Mouse (Mus musculus) gastrocnemius, adult 18-20 months (tissue): ENCODE results near the gene Accs. TPM values are rescaled to one million over a fixed set of nuclear protein-coding genes. Genes with fewer than 3 reads are reported as not detected.
A peak's percentile ranks its signal among the peaks of the same experiment; 100 is the strongest.

Source experiments
- DNase-seq: peaks from one replicate; pipeline ENCODE4 v3.0.0; 2021; ENCODE audit warnings: low spot score
- total RNA-seq, 2 experiments: library from RNA; stranded (reverse); gene quantifications; 2 replicates each; pipeline ENCODE4 v1.2.3; 2021

The Accs gene
- total RNA-seq, 2 experiments from 2014 or later, result 3.2 to 3.4 TPM

- no peak for DNase-seq
These were observed 55.4 kb downstream of the Accs start for GRCm38 (mm10) chr2:93794375-93794774.

DNA sequence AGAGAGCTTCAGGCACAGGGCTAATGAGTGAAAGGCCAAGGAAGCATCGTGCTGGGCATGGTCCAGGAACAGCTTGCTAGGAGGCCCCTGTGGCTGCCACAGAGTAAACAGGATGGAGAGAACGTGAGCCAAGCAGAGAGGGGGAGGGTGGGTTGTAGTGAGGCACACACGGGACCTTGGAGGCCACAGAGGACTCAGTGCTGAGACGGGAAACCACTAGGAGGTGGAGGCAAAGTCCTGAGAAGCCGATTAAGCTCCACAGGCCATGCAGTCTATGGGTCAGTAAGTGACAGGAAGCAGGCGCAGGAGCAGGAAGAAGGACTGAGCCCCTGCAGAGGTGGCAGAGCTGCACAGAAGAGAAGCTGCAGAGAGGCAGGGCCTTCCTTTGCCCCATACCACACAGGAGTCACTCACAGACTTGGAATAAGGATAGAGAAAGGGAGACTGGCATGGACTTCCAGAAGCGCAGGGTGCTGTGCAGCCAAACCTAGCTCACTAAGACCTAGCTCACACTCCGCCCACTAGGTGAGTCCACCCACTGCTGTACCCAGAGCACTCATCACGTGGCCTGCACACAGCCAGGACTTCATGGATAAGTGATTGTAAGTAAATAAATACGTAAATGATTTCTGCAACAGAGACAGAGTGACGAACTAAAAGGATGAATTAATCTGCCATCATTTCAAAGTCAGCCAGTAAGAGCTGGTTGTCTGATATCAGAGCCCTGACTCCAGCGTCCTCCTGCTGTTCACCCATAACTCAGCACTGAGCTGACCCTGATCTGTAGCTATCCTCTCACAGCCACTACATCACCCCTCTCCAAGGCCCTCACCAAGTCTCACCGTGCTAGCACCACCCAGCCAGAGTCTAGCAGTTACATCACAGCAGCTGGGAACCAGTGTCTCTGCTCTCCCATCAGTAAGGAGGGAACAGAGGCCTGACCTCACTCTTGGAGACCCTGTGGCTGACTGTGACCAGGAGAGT, 57.9 kb downstream of the Accs start:
- DNase-seq, result peak; percentile 71

- no peak for DNase-seq
These were observed 58.9 kb downstream of the Accs start for GRCm38 (mm10) chr2:93790798-93791345.

DNA sequence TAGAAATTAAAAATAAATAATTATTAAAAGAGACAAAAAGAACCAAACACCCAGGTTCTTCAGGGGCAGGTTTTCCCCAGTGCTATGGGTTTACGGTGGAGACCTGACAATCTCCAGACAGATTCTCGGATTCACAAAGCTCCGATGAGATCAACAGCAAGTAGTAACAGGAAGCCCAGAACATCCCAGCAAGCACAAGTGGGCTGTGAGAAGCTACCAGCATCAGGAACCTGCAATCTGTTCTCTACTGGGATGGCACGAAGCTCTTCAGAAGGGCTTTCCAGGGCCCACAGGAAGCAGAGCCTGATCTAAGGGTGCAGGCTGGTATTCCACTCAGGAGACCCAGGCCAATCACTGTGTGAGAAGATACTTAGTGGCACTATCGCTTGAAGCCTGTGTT, 61.2 kb downstream of the Accs start:
- no peak for DNase-seq

DNA sequence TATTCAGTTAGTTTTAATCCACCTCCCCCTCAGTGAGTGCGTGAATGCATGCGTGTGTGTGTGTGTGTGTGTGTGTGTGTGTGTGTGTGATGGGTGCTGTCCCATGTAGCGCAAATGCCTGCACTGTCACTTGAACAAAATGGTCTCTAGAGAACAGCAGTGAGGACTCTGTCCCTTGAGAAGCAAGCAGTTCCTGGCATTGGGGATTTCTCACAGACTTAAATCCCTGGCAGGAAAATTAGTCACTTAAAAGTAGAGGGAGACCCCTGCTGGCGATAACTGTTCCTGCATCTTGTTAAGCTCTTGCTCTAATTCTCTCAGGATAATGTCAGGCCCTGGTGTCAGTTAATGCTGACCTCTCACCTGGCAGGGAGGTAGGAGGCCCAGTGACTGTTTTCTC, 63.6 kb downstream of the Accs start:
- peak; percentile 83 for DNase-seq

GRCm38 (mm10) chr2:93785432-93785798, 64.3 kb downstream of the Accs start:
- no peak for DNase-seq

GRCm38 (mm10) chr2:93784721-93785431, 64.9 kb downstream of the Accs start:
- no peak for DNase-seq

DNA sequence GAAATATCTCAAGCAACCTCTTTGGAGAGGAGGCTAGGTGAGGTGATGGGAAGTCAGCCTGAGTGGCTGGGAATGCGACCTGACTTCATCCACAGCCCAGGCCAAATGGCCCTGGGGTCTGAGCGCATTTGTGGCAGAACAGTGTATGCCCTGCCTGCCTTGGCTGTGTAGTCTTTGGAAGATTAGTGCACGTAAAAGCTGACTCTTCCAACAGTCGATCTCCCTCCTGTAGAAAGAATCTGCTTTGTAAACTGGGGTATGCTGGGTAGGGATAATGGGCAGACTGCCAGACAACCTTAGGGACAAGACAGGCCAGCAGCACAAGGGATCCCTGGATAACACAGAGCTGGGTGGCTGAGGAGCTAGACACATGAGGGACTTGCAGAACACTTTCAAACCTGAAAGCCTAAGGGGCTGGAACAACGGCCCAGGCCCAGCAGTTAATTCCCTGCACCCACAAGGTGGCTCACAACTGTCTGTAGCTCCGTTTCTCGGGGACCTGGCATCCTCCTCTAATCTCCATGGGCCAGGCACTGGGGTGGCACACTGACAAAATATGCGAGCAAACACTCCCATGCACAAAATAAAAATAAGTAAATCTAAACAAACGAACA, 65.7 kb downstream of the Accs start:
- no peak for DNase-seq

Other genes with a start within 250 kb of the Accs start
- gene Alx4, start 207.6 kb downstream of the Accs start, total RNA-seq, result under 1 TPM; 0.25 to 0.31 TPM
- 10 to 100 TPM; 39.0 to 40.2 TPM for gene Ext2, start 27.4 kb downstream of the Accs start, total RNA-seq
- gene Accsl, start 19.2 kb upstream of the Accs start, total RNA-seq, result not detected
- gene Gm13889, start 107.3 kb upstream of the Accs start, total RNA-seq, result 10 to 100 TPM in 1 of 2 experiments, 1 to 10 TPM in 1; 4.8 to 23.7 TPM
- under 1 TPM in 1 of 2 experiments, not detected in 1; 0.64 TPM for gene Gm27027, start 146.4 kb upstream of the Accs start, total RNA-seq
- gene Alkbh3, start 160.9 kb upstream of the Accs start, total RNA-seq, result 10 to 100 TPM; 59.3 to 60.1 TPM